Mouse (Mus musculus): ENCODE data around the gene St6galnac3. TPM values are rescaled to one million over a fixed set of nuclear protein-coding genes. Genes with fewer than 3 reads are reported as not detected.

Gene St6galnac3
- polyA plus RNA-seq, 1 experiment from 2014 or later, result 10.5 TPM

GRCm38 (mm10) chr3:153606331-153606730 lies 118.6 kb downstream of the St6galnac3 start:
- ATAC-seq (ENCODE audit: low read depth), result no peak
- WGBS (ENCODE audit: insufficient replicate concordance), result 76% methylated on average over 3 of the region's 3 CpGs
- H3K4me1 ChIP-seq (ENCODE audit: control insufficient read depth, low read depth, low read length), result no peaks in the 10 kb centered on the region
- H3K36me3 ChIP-seq (ENCODE audit: control insufficient read depth, insufficient read depth), result no peaks in the 10 kb centered on the region
- H3K4me2 ChIP-seq (ENCODE audit: low read depth, low read length), result no peak overlapping the region
- no peaks in the 10 kb centered on the region for H3K27me3 ChIP-seq (ENCODE audit: control insufficient read depth, insufficient read depth, low read depth, low read length)
- H3K9me3 ChIP-seq (replicated peaks; ENCODE audit: control insufficient read depth, low read length), result no peaks in the 10 kb centered on the region
- no peak overlapping the region for H3K9ac ChIP-seq (ENCODE audit: low read depth, low read length)
- no peak overlapping the region for H3K27ac ChIP-seq (ENCODE audit: low read length)
- no peak overlapping the region for H3K4me3 ChIP-seq (ENCODE audit: low read depth, low read length)

GRCm38 (mm10) chr3:153605767-153606098 lies 119.2 kb downstream of the St6galnac3 start:
- H3K9ac ChIP-seq (ENCODE audit: low read depth, low read length), result no peak overlapping the region
- no peak for ATAC-seq (ENCODE audit: low read depth)
- H3K36me3 ChIP-seq (ENCODE audit: control insufficient read depth, insufficient read depth), result no peaks in the 10 kb centered on the region
- H3K27me3 ChIP-seq (ENCODE audit: control insufficient read depth, insufficient read depth, low read depth, low read length), result no peaks in the 10 kb centered on the region
- WGBS (ENCODE audit: insufficient replicate concordance), result 84% methylated on average over 11 of the region's 11 CpGs
- no peaks in the 10 kb centered on the region for H3K4me1 ChIP-seq (ENCODE audit: control insufficient read depth, low read depth, low read length)
- no peak overlapping the region for H3K4me2 ChIP-seq (ENCODE audit: low read depth, low read length)
- H3K27ac ChIP-seq (ENCODE audit: low read length), result no peak overlapping the region
- no peaks in the 10 kb centered on the region for H3K9me3 ChIP-seq (replicated peaks; ENCODE audit: control insufficient read depth, low read length)
- H3K4me3 ChIP-seq (ENCODE audit: low read depth, low read length), result no peak overlapping the region

GRCm38 (mm10) chr3:153605089-153605766 lies 119.7 kb downstream of the St6galnac3 start:
- Histone ChIP-seq H3K9me3 (replicated peaks; ENCODE audit: control insufficient read depth, low read length) (no peaks in the 10 kb centered on the region), H3K36me3 (ENCODE audit: control insufficient read depth, insufficient read depth) (no peaks in the 10 kb centered on the region), H3K4me2 (ENCODE audit: low read depth, low read length) (no peak overlapping the region), H3K27me3 (ENCODE audit: control insufficient read depth, insufficient read depth, low read depth, low read length) (no peaks in the 10 kb centered on the region), H3K9ac (ENCODE audit: low read depth, low read length) (no peak overlapping the region), H3K27ac (ENCODE audit: low read length) (no peak overlapping the region), H3K4me3 (ENCODE audit: low read depth, low read length) (no peak overlapping the region), H3K4me1 (ENCODE audit: control insufficient read depth, low read depth, low read length) (no peaks in the 10 kb centered on the region)
- WGBS (ENCODE audit: insufficient replicate concordance), result 82% methylated on average over 19 of the region's 19 CpGs
- no peak for ATAC-seq (ENCODE audit: low read depth)

GRCm38 (mm10) chr3:153599179-153599578 lies 125.8 kb downstream of the St6galnac3 start:
- WGBS (ENCODE audit: insufficient replicate concordance), result 41% methylated on average over 2 of the region's 2 CpGs
- Histone ChIP-seq H3K9me3 (replicated peaks; ENCODE audit: control insufficient read depth, low read length) (no peaks in the 10 kb centered on the region), H3K27ac (ENCODE audit: low read length) (no peak overlapping the region), H3K9ac (ENCODE audit: low read depth, low read length) (no peak overlapping the region), H3K27me3 (ENCODE audit: control insufficient read depth, insufficient read depth, low read depth, low read length) (no peaks in the 10 kb centered on the region), H3K36me3 (ENCODE audit: control insufficient read depth, insufficient read depth) (no peaks in the 10 kb centered on the region), H3K4me2 (ENCODE audit: low read depth, low read length) (no peak overlapping the region), H3K4me3 (ENCODE audit: low read depth, low read length) (no peak overlapping the region), H3K4me1 (ENCODE audit: control insufficient read depth, low read depth, low read length) (no peaks in the 10 kb centered on the region)
- no peak for ATAC-seq (ENCODE audit: low read depth)

DNA sequence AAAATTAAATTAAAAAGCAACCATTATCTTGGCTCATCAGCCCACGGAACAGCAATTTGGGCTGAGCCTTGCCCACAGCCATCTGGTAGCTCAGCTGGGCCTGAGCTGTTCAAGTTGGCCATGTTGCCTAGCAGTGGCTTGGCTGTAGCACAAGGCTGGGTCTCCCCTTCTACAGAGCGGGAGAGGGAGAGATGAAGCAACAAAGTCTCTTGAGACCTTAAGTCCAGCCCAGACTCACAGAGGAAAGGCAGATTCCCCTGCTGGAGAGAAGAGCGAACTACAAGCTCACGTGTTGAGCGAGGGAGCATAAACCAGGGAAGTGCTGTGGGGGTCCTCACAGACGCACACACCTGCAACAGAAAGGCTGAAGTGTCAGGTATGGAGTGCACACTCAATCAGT lies 126.3 kb downstream of the St6galnac3 start:
- H3K9ac ChIP-seq (ENCODE audit: low read depth, low read length), result no peak overlapping the region
- 90% methylated on average over 6 of the region's 6 CpGs for WGBS (ENCODE audit: insufficient replicate concordance)
- H3K27ac ChIP-seq (ENCODE audit: low read length), result no peak overlapping the region
- H3K36me3 ChIP-seq (ENCODE audit: control insufficient read depth, insufficient read depth), result no peaks in the 10 kb centered on the region
- H3K27me3 ChIP-seq (ENCODE audit: control insufficient read depth, insufficient read depth, low read depth, low read length), result no peaks in the 10 kb centered on the region
- H3K4me2 ChIP-seq (ENCODE audit: low read depth, low read length), result no peak overlapping the region
- H3K4me1 ChIP-seq (ENCODE audit: control insufficient read depth, low read depth, low read length), result no peaks in the 10 kb centered on the region
- no peak for ATAC-seq (ENCODE audit: low read depth)
- H3K4me3 ChIP-seq (ENCODE audit: low read depth, low read length), result no peak overlapping the region
- no peaks in the 10 kb centered on the region for H3K9me3 ChIP-seq (replicated peaks; ENCODE audit: control insufficient read depth, low read length)

DNA sequence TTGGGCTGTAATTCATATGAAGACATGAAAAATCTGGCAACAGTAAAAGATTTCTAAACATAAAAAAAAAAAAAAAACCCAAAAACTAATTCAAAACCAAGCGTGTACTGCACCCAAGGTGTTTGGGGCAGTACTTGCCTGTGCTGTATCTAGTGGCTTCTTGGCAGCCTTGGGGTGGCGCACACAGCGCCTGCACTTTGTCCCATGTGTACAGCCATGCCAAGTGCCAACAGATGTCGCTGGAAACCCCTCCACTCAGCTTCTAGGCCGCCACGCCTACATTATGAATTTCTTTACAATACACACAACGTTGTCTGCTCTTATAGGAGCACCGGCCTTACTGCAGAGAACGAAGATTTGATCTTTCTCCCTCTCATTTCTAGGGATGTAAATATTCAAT lies 130.4 kb downstream of the St6galnac3 start:
- Histone ChIP-seq H3K4me1 (ENCODE audit: control insufficient read depth, low read depth, low read length) (no peaks in the 10 kb centered on the region), H3K9ac (ENCODE audit: low read depth, low read length) (no peak overlapping the region), H3K4me2 (ENCODE audit: low read depth, low read length) (no peak overlapping the region), H3K27ac (ENCODE audit: low read length) (no peak overlapping the region), H3K9me3 (replicated peaks; ENCODE audit: control insufficient read depth, low read length) (no peaks in the 10 kb centered on the region), H3K4me3 (ENCODE audit: low read depth, low read length) (no peak overlapping the region), H3K27me3 (ENCODE audit: control insufficient read depth, insufficient read depth, low read depth, low read length) (no peaks in the 10 kb centered on the region), H3K36me3 (ENCODE audit: control insufficient read depth, insufficient read depth) (no peaks in the 10 kb centered on the region)
- no peak for ATAC-seq (ENCODE audit: low read depth)
- 82% methylated on average over 9 of the region's 9 CpGs for WGBS (ENCODE audit: insufficient replicate concordance)

GRCm38 (mm10) chr3:153593978-153594377 lies 131.0 kb downstream of the St6galnac3 start:
- no peak for ATAC-seq (ENCODE audit: low read depth)
- Histone ChIP-seq H3K27ac (ENCODE audit: low read length) (no peak overlapping the region), H3K9me3 (replicated peaks; ENCODE audit: control insufficient read depth, low read length) (no peaks in the 10 kb centered on the region), H3K4me1 (ENCODE audit: control insufficient read depth, low read depth, low read length) (no peaks in the 10 kb centered on the region), H3K27me3 (ENCODE audit: control insufficient read depth, insufficient read depth, low read depth, low read length) (no peaks in the 10 kb centered on the region), H3K4me2 (ENCODE audit: low read depth, low read length) (no peak overlapping the region), H3K4me3 (ENCODE audit: low read depth, low read length) (no peak overlapping the region), H3K9ac (ENCODE audit: low read depth, low read length) (no peak overlapping the region), H3K36me3 (ENCODE audit: control insufficient read depth, insufficient read depth) (no peaks in the 10 kb centered on the region)
- WGBS (ENCODE audit: insufficient replicate concordance), result 49% methylated on average over 4 of the region's 4 CpGs

GRCm38 (mm10) chr3:153593103-153593502 lies 131.9 kb downstream of the St6galnac3 start:
- H3K27me3 ChIP-seq (ENCODE audit: control insufficient read depth, insufficient read depth, low read depth, low read length), result no peaks in the 10 kb centered on the region
- 59% methylated on average over 3 of the region's 3 CpGs for WGBS (ENCODE audit: insufficient replicate concordance)
- H3K36me3 ChIP-seq (ENCODE audit: control insufficient read depth, insufficient read depth), result no peaks in the 10 kb centered on the region

DNA sequence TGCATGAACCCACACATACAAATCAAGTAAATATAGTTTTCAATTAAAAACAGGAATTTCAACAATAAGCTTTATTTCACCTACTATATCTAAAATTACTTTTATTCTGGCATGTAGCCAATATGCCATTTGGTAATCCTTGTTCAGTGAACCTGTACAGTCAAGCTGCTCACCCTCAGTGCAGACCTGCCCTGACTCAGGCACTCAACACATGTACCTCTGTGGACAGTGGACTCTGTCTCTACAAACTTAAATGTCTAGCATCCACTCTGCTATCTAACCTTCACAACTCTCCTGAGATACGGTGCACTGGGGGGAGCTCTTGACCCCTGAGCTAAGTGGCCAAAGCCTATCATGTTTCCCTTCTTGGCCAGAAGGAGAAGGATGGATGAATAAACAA lies 137.4 kb downstream of the St6galnac3 start:
- H3K27ac ChIP-seq (ENCODE audit: low read length), result no peak overlapping the region
- no peaks in the 10 kb centered on the region for H3K4me1 ChIP-seq (ENCODE audit: control insufficient read depth, low read depth, low read length)
- no peaks in the 10 kb centered on the region for H3K9me3 ChIP-seq (replicated peaks; ENCODE audit: control insufficient read depth, low read length)
- no peaks in the 10 kb centered on the region for H3K27me3 ChIP-seq (ENCODE audit: control insufficient read depth, insufficient read depth, low read depth, low read length)
- no peak overlapping the region for H3K4me2 ChIP-seq (ENCODE audit: low read depth, low read length)
- H3K4me3 ChIP-seq (ENCODE audit: low read depth, low read length), result no peak overlapping the region
- 66% methylated on average over 1 of the region's 1 CpGs for WGBS (ENCODE audit: insufficient replicate concordance)
- ATAC-seq (ENCODE audit: low read depth), result no peak
- H3K36me3 ChIP-seq (ENCODE audit: control insufficient read depth, insufficient read depth), result no peaks in the 10 kb centered on the region
- H3K9ac ChIP-seq (ENCODE audit: low read depth, low read length), result no peak overlapping the region

More at GRCm38 (mm10) chr3:153593103-153593502, 131.9 kb downstream of the St6galnac3 start:
- H3K9ac ChIP-seq (ENCODE audit: low read depth, low read length), result no peak overlapping the region
- H3K4me2 ChIP-seq (ENCODE audit: low read depth, low read length), result no peak overlapping the region
- no peak overlapping the region for H3K4me3 ChIP-seq (ENCODE audit: low read depth, low read length)
- no peak for ATAC-seq (ENCODE audit: low read depth)
- no peaks in the 10 kb centered on the region for H3K9me3 ChIP-seq (replicated peaks; ENCODE audit: control insufficient read depth, low read length)
- H3K4me1 ChIP-seq (ENCODE audit: control insufficient read depth, low read depth, low read length), result no peaks in the 10 kb centered on the region
- no peak overlapping the region for H3K27ac ChIP-seq (ENCODE audit: low read length)
